Mouse (Mus musculus) cerebellum, postnatal 36 days (tissue): ENCODE measurements around the gene Gucy2g.

Experiments
- DNase-seq, 2 experiments: peaks; one replicate each; pipeline ENCODE4 v3.0.0; 2021 to 2022; ENCODE audit warnings: mixed read lengths in 2 of 2

The Gucy2g gene

DNA sequence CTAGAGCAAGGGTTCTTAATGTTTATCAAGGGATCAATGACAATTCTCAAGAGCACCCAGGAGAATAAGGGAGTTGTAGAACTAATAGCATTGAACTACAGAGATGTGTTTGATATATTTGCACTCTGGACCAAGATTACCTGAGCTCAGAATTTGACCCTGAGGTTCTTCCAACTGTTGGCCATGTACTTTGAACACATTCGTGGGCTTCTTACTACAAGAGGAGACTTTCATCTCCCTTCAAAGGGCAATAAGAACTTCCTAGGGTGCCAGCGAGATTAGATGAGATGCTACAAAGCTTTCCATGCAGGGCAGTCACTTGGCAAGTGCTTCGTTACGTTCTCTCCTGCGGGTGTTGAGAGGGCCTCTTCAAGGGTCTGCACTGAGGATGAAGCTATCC is 6.5 kb upstream of the Gucy2g start:
- no peak for DNase-seq

- no peak for DNase-seq
Measured at GRCm38 (mm10) chr19:55244791-55245231, 3.8 kb upstream of the Gucy2g start.

DNA sequence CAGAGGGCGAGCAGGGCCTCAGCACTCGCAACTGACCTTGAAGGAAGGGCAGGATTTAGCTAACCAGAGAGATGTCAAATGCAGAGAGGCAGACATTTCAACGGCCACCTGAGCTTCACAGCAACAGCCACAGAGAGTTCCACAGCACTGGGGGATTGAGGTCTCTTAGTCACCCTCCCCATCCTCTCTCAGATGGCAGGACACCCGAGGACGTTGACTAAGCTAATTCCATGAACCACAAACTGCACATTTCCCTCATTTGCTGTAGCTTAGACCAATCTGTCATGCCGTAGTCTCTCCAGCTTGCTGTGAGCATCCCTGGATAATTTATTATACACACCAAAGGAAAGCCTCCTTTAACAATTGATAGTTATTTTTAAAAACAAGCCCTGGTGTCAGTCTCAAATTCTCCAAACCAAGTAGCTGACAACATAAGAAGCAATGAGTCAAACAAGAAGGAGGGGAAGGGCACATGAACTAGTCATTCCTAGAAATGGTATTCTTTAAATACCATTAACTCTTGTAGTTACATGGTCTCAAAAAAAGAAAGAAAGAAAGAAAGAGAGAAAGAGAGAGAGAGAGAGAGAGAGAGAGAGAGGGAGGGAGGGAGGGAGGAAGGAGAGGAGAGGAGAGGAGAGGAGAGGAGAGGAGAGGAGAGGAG is 1.1 kb downstream of the Gucy2g start:
- no peak for DNase-seq

- no peak for DNase-seq
Measured at GRCm38 (mm10) chr19:55236564-55236963, 4.5 kb downstream of the Gucy2g start.

DNA sequence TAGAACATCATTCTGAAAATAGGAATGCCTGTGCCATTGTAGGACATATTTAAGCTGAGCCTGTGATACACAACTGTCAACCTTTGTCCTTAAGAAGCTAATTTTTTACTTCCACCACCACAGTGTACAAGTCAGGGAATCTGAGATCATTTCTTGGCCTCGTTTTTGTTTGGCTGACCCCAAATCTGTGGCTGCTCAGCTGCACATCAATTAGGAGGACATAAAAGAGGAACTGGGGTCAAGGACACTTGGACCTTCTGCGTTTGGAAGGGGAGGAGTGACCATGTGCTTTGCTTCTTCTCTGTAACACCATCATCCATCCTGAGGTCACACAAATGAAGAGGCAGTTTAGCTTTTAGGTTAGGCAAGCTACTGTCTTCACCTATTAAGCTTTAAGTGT is 5.0 kb downstream of the Gucy2g start:
- DNase-seq = no peak

DNA sequence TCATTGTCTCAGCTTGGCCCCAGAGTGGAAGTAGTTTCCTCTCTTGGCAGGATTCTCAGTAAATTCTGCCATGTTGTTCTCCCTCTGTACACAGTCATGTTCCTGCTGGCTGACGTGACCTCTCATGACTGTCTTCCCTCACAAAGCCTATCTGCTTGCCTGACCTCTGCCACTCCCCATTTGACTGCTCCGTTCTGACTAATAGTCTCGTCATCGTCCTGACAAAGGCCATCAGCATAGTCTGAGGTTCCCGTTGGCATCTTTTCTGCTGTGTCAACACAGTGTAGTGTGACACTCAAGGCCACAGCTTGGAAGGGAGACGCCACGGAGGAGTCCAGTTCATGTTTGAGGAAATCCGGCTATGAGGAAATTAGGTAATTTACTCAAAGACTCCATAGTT is 8.9 kb downstream of the Gucy2g start:
- no peak for DNase-seq

DNA sequence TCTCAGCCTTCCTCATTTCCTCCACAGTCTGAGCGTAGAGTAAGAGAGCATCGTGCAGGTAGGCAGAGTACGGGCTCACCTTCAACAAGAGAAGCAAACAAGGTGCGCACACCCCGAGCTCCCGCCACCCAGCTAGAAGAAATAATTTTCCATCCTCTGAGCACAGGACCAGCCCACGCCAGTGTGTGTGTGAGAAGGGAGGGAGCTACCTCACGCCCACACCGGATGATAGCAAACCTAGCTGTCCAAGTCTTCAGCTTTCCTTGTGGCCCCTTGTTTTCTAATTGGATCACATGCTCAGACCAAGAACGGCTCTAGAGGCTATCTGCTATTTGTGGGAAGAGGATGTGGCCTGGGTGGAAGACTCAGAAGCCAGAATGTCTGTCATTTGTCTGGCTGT is 10.0 kb downstream of the Gucy2g start:
- no peak for DNase-seq

- no peak for DNase-seq
Measured at GRCm38 (mm10) chr19:55227135-55227534, 13.9 kb downstream of the Gucy2g start.

GRCm38 (mm10) chr19:55226621-55227020 is 14.4 kb downstream of the Gucy2g start:
- DNase-seq = no peak

DNA sequence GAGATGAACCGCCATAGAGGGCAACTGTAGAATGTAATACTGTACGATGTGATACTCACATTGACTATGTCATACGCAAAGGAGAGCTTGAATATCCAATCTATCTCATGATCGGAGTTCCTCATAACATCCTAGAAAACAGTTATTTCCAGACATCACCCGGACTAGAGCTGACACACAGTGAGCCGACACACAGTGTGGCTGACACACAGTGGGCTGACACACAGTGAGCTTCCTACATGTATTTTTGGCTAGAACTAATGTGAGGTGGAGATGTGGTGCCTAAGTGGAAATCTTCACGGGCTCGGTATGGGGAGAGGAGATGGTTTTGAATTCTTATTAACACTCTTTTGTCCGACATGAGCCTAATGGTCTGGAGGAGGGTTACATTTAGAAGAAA is 18.8 kb downstream of the Gucy2g start:
- no peak for DNase-seq

DNA sequence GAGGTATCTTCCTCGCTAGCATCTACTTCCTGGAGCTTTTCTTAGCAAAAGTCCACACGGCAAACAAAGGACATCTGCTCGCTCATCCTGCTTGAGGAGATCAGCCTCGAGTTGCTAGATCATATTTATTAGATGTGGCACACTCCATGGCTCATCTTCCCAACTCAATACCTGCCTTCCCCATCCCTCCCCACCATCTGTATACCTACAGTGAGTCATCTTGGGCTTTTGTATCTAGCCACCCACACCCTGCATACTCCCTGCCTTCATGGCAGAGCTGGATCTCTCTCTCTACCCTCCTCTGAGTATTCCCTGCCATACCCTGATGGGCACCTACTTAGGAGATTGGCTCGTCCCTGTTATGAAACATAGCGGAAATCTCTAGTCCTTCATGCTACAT is 19.8 kb downstream of the Gucy2g start:
- DNase-seq = no peak

GRCm38 (mm10) chr19:55219359-55219758 is 21.7 kb downstream of the Gucy2g start:
- no peak for DNase-seq

DNA sequence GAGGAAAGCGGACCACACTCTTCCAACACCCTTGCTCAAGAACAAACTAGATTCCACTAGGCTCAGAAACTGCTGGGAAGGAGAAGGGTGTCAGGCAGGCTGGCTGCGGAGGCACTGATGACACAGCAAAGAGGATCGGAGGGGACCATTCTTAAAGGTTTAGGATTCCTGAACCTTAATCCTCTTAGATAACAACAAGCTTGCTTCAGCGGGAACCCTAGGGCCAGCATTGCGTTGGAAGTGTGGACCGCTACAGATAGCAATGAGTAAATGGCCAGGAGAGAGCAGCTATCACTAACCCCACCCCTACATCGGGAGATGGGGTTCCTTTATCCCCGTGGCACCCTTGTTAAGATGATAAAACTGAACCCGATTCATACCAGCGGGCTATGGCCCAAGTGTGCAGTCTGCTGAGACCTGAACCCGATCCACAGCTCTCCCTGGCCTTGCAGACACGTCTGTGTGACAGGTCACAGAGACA is 22.3 kb downstream of the Gucy2g start:
- DNase-seq = no peak

GRCm38 (mm10) chr19:55218192-55218739 is 22.8 kb downstream of the Gucy2g start:
- DNase-seq = peak; percentile 78 to 82

DNA sequence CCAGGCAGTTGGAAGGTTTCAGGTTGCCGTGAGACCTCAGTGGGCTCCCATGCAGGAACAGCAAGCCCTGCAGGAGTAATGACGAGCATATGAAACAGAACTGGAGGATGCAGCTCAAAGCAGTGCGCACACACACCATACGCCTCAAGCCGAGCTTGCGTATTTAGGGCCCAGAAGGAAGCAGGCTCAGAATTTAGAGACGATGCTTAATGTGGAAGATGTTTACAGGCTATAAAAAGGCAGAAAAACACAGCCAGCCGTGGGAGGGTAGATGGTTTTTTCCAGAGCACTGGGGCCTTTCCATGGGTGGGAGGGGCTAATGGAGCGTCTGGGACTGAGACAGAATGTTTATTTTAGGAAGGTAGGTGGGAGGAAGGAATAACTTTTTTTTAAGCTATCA is 23.7 kb downstream of the Gucy2g start:
- no peak for DNase-seq

DNA sequence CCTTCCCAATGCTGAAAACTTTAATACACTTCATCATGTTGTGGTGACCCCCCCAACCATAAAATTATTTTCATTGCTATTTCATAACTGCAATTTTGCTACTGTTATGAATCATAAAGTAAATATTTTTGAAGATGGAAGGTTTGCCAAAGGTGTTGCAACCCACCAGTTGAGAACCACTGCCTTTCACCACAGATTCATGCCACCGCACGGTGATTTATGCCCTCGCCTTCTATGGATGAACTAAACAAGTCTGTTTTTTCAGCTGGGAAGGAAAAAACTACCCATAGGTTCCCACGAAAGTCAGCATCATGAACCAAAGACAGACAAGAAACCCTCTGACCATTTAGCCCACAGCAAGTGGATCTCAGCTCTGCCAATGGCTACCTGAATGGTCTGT is 24.2 kb downstream of the Gucy2g start:
- no peak for DNase-seq

GRCm38 (mm10) chr19:55213617-55214340 is 27.3 kb downstream of the Gucy2g start:
- no peak for DNase-seq

GRCm38 (mm10) chr19:55211698-55212097 is 29.3 kb downstream of the Gucy2g start:
- no peak for DNase-seq

GRCm38 (mm10) chr19:55209084-55209483 is 32.0 kb downstream of the Gucy2g start:
- DNase-seq = no peak

GRCm38 (mm10) chr19:55208654-55209053 is 32.4 kb downstream of the Gucy2g start:
- DNase-seq = no peak

DNA sequence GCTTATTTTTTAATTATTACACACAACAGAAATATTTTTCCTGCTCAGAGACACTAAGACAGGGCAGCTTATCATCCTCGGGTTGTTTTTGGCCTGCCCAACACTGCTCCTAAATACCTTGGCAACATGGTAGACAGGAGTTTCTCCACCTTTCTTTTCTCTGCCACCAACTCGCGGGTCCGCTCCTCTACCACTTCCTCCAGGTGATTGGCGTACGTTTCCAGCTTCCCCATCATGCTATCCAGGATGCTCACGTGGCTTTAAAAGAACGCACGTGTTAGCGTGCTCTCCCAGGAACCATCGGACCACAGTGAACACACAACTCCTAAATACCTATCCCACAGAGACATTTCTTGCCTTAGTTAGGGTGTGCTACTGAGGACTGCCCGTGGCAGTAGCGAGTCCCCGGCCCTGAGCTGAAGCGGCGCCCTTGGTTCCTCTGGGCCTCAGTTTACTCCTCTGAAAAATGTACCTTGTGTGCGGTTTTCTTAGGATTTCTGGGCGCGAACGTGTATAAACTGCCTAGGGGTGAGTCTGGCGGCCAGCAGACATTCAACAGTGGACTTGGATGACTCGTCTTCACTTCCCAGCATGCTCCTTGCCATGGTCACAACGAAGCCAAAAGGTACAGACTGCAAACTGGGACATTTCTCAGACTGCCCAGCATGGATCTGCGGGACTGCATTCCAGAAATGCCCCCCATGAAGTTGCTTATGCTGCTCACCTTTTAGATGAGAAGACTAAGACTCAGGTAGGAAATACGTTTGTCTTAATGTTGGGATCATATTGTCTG is 33.1 kb downstream of the Gucy2g start:
- DNase-seq = no peak

DNA sequence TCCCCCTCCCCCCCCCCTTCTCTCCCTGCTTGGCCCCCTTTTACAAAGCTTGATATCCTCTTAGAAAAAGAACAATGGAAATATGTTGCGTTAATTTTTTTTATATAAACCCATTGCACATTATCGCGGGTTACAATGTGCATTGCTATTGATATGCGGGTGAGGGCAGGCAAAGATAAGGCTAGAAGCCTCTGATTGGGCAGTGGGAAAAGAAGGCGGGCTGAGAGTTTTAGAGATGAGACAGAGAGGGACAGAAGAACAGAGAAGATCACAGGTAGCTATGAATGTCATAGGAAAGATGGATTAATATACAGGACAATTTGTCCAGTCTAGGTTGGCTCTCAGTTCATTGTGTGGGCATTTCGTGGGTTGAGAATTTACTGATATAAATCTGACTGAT is 33.8 kb downstream of the Gucy2g start:
- DNase-seq = no peak

DNA sequence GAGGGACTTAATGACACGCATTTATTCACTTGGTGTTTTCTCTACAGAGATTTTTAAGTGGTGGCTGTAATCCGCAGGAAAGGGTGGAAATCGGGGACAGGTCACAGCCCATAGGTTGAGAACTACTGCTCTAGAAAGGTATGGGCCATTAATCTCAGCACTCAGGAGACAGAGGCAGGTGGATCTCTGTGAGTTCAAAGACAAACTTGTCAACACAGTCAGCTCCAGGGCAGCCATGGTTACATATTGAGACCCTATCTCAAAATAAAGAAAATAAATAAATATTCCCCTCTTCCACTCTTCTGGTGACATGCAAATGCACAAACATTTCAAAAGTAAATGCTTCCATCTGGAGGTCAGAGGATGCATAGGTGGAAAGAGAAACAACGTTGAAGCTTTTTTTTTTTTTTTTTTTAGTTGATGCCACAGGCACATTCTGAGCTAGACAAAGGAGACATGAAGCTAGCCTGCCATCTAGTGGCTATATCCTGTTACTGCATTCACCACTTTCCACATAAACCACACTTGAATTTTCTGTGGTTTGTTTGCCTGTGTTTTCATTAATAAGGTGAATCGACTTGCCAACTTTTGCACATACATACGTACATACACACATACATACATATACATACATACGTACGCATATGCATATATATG is 34.4 kb downstream of the Gucy2g start:
- DNase-seq = peak in 1 of 2 experiments; percentile 49
